Mouse (Mus musculus): ENCODE measurements at regions not wholly inside any gene's neighbourhood (a gene's known extent, or its start where the extent isn't known, plus 50 kb on each side); places are given as distances from the start of the nearest gene placed in this dataset.
"Not testable (repeated sequence)": the region's sequence is repeated elsewhere in the genome, so short reads cannot be mapped to it uniquely, and the experiment has no call there.

DNA sequence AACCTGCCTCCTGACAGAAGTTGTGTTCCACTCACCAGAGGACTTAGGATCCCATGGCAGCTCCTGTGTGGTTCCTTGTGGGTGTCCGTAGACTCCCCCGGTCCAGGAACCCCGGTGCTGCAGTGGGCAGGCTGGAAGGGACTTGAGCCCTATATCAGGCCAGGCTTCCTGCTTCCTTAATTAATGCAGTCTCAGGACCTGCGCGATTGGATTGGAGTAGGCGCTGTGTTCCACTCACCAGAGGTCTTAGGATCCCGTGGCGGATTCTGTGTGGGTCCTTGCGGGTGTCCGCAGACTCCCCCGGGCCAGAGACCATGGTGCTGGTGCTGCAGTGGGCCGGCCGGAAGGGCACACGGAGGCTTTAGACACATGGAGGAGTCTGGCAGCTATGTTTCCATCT, 288.7 kb downstream of the Fut8 start:
- DNase-seq (ENCODE audit: low read depth) = not testable (repeated sequence)

- DNase-seq (ENCODE audit: low read depth) = no peak
These were observed 289.6 kb downstream of the Fut8 start for GRCm38 (mm10) chr12:77527499-77527898.

- no peak for DNase-seq (ENCODE audit: low read depth)
These were observed 290.3 kb downstream of the Fut8 start for GRCm38 (mm10) chr12:77527953-77528865.

- DNase-seq (ENCODE audit: low read depth) = no peak
These were observed 290.9 kb downstream of the Fut8 start for GRCm38 (mm10) chr12:77528868-77529271.

GRCm38 (mm10) chr12:77529414-77529813, 291.5 kb downstream of the Fut8 start:
- DNase-seq (ENCODE audit: low read depth) = no peak

- DNase-seq (ENCODE audit: low read depth) = no peak
These were observed 292.0 kb downstream of the Fut8 start for GRCm38 (mm10) chr12:77529955-77530354.

GRCm38 (mm10) chr12:77531294-77531693, 293.4 kb downstream of the Fut8 start:
- DNase-seq (ENCODE audit: low read depth) = peak; percentile 58

DNA sequence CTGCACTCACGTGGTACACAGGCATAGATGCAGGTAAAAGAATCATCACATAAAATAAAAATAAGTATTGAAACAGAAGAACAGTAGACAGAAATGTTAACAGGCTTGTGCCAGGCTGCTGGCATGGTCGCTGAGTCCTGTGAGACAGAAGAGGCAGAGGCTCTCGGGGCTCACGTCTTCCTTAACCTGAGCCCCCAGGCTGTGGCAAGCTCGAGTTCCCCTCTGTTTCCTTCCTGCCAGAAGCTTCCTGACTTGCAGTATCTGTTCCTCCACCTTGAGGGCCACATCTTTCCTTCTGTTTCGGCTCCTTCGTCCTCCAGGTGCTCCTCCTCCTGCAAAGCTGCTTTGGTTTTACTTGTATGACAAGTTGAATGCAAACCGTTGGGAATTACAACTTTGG, 294.6 kb downstream of the Fut8 start:
- DNase-seq (ENCODE audit: low read depth) = no peak

DNA sequence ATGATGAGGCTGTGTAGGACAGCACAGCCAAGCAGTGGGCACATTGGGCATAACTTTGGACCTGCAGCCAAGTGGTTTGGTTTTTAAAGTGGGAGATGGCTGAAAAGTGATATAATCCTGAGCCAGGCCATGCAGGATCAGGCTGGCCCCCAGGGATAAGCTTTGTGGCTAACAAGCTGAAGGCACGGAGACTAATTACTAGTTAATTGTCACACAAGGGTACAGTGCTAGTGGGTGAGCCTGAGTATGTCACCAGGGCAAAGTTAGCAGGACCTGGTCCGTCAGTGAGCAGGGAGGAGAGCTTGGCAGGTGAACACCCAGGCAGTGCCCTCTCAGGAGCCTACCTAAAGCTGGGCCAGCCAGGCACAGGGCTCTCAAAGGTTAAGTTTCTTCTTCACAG, 295.7 kb downstream of the Fut8 start:
- no peak for DNase-seq (ENCODE audit: low read depth)

- no peak for DNase-seq (ENCODE audit: low read depth)
These were observed 296.2 kb downstream of the Fut8 start for GRCm38 (mm10) chr12:77534079-77534478.

DNA sequence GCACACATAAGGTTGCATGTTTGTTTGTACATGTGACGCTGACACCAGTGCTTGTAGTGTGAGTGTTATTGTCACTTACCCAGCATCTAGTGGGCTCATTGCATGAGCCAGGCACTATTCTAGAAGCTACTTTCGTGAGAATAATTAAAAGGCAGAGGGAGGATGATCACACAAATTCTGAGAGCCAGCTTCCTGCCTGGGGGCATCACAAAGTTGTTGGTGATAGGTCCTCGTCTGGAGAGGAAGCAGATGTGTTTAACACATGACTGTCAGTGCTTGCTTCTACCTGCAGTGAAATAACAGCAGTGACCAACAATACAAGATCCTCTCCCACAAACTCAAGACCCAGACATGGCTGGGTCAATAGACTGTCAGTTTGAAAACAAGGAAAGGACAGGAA, 297.2 kb downstream of the Fut8 start:
- no peak for DNase-seq (ENCODE audit: low read depth)

DNA sequence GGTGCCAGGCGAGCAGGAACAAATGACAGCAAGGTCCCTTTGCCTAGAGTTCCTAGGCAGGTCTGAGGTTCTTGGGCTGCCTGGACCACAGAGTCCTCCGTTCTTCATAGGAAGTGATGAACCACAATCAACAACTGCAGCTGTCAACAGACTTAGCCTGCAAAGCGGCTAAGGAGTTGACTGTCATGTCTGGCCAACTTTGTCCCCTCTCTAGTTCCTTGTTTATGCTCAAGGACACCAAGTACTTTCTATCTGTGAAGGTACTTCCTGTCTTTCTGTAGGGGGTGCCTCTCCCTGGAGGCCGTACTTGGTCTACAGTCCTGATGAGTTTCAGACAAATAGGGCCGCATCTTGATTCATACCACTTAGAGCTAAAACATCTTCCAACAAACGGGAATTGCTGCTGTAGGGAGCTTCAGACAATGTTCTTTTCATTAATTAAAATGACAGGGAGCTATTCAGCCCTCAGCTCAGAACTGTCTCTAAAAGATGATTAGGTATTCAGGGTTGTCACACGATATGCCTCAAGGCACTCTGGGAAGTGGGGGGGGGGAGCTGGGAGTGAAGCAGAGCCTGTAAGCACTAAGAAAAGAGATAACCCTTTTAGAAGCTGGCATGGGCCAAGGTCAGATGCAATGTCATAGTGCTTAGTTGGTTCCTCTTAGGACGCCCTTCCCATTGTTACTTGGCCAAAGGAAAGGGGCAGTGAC, 299.4 kb downstream of the Fut8 start:
- DNase-seq (ENCODE audit: low read depth) = no peak

- no peak for DNase-seq (ENCODE audit: low read depth)
These were observed 301.9 kb downstream of the Fut8 start for GRCm38 (mm10) chr12:77539661-77540431.

DNA sequence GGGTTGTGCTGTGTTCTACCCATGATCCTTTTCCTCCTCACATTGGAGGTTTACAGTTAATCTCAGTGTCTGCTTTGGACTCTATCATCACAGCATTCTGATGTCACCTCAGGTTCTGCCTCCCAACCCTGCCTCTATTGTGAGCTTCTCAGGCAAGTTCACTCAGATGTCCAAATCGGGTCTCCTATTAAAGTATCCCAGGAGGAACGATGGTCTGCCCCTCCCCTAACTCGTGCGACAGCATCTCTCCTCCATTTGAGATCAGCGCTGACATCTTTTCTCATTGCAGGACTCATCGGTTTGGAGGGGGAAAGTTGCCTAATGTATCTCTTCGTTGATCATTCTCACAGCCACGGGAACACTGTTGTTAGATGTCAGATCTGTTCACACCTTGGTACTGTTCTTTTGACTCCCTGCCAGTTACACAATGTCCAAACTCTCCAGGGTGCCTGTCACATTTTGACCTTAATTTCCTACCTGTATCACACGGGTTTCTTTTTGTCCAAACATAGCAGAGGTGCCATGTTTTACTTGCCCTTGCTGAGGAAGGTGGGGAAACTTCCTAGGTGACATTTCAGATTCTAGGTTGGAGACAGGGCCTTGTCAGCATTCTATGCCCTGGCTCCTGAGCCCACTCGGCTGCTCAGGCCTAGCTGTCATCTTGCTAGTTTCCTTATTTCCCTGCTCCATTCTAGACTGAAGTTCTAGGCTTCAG, 303.3 kb downstream of the Fut8 start:
- no peak for DNase-seq (ENCODE audit: low read depth)

DNA sequence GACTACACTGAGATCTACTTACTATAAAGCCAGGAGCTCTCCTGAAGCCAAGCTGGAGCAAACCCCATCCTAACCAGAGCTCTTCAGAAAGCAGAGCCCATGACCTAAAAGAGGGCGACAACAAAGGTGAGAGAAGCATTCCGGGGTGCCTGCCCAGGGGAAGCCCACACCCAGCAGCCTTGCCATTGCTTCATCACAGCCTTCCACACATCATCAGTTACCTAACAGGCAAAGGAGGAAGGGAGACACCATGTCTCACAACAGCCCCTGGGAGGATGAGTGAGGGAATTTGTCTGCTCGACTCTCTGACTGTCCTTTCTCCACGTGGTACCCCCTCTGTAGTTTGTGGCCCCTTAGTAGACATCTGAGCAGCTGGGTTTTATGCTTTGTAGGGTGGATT, 303.9 kb downstream of the Fut8 start:
- no peak for DNase-seq (ENCODE audit: low read depth)

DNA sequence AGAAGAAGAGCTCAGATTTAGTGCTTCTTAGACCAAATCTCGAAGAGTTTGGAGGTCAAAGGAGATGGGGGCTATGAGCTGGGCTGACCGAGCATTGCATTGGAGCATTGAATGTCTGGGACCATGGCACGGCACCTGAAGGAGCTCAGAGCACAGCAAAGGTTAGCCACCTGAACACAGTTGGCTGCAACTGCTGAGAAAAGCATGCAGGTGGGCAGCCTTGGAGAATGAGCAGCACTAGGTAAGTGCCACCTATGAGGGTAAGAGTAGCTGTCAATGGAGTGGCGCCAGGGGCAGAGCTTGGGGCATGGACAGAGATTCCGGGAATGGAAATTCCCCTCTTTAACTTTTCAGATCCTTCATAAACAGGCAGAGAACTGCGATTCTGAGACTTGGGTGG, 305.7 kb downstream of the Fut8 start:
- DNase-seq (ENCODE audit: low read depth) = no peak

- no peak for DNase-seq (ENCODE audit: low read depth)
These were observed 308.2 kb downstream of the Fut8 start for GRCm38 (mm10) chr12:77546165-77546564.

GRCm38 (mm10) chr12:77568286-77568685, 330.4 kb downstream of the Fut8 start:
- DNase-seq (ENCODE audit: low read depth) = peak; percentile 51

GRCm38 (mm10) chr12:77570501-77570900, 332.6 kb downstream of the Fut8 start:
- peak; percentile 4 for DNase-seq (ENCODE audit: low read depth)

DNA sequence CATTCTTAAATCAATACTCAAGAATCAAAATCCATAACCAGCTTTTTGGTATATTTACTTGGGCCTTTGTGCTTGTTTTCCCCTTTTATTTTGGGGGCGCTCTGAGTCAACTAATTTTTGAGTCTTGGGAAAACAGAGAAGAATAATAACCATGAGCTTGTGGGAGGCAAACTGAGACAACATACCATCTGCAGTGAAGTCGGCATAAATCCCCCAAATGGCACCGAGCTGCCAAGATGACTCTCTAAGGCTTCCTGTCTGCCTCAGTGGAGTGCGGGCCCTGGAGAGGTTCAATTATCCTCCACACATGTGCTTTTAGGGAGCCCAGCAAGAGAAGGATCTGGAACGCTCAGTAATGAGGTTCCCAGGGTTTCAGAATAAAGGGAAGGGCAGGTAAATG, 333.1 kb downstream of the Fut8 start:
- DNase-seq (ENCODE audit: low read depth) = no peak

- DNase-seq (ENCODE audit: low read depth) = no peak
These were observed 337.1 kb downstream of the Fut8 start for GRCm38 (mm10) chr12:77575046-77575445.

DNA sequence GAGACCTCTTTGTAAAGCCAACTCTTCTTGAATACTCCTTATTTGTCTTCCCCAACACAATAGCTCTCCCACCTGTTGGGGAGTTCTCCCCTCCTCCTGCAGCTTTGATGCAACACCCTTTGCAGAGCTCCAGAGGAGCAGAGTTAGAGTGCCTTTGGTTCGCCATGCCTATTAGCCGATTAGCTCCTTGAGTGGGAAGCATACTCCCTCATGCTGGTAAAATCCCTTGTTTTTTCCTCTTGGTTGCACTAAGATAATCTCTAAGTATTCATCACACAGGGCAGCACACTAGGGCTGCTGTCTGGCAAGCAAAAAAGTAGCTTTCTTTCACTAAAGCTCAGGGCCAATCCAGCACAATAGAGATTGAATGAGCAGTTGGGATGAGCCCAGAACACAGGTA, 350.4 kb downstream of the Fut8 start:
- no peak for DNase-seq (ENCODE audit: low read depth)

All from induced T-regulatory cell, adult 2 months (primary cell).